Mouse (Mus musculus): Measurements from ENCODE around the gene Paqr4. TPM values are rescaled to one million over a fixed set of nuclear protein-coding genes. Genes with fewer than 3 reads are reported as not detected.
"Not testable (repeated sequence)": the region's sequence is repeated elsewhere in the genome, so short reads cannot be mapped to it uniquely, and the experiment has no call there.

Gene Paqr4
- polyA plus RNA-seq, 1 experiment from 2014 or later = 12.3 TPM

DNA sequence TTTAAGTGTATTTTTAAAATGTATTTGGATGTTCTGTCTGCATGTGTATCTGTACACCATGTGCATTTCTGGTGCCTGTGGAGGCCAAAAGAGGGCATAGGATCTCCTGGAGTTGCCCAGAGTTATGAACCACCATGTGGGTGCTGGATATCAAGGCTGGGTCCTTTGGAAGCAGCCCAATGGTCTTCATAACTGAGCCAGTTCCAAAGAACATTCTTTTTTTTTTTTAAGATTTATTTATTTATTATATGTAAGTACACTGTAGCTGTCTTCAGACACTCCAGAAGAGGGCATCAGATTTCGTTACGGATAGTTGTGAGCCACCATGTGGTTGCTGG lies 31.5 kb upstream of the Paqr4 start:
- not testable (repeated sequence) for H3K9me3 ChIP-seq; H3K27ac ChIP-seq (replicated peaks); ATAC-seq (ENCODE audit: extremely low read depth, insufficient number of reproducible peaks, low FRiP score, low TSS enrichment); H3K36me3 ChIP-seq; H3K4me3 ChIP-seq; H3K27me3 ChIP-seq (replicated peaks); H3K9ac ChIP-seq
- peaks cover 15% of the 10 kb centered on the region for H3K4me1 ChIP-seq
- H3K4me2 ChIP-seq = peak overlapping the region; percentile 83; the same call in 1 of the 2 replicates
- 82% methylated on average over 2 of the region's 2 CpGs for WGBS

DNA sequence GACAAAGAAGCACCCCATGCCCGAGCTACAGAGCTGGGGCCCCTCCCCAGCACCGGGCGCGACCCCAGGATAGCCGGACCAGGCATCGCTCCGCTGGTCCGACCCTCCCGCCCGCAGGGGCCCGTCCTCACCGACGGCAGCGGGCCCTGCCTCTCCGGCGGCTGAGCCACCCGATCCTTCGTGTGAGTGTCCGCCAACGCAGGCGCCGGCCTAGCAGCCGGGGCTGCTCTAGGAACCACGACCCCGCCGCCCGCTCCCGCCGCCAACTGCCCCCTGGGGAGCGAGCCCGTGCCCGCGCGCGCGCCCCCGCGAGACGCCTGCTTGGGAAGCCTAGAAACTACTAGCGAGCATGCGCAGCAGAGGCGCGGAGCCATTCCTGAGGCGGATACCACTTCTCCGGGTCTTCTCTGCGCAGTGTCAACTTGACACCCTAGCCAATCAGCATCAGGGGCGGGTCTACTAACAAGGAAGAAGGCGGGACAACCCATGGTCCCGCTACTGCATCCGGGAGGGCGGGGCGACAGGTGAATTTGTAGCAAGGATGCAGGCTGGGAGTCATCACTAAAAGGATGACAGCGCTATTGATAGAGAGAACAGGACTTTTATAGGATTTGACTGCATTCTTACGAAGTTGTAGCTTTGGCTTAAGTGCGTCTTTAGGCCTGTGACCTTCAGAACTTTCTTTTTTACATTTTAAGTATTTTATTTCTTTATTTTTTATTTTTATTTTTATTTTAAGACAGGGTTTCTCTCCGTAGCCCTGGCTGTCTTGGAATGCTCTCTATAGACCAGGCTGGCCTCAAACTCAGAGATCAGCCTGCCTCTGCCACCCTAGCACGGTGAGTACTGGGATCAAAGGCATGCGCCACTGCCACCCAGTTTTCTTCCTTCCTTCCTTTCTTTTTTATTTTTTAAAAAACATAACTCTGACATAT lies 30.9 kb upstream of the Paqr4 start, which contains the start of gene Flywch1:
TSS of gene Flywch1 (minus strand) at position 319 of the 935 bp plus-strand sequence.
- Histone ChIP-seq H3K36me3 (peaks cover 8% of the 10 kb centered on the region; the same call in 1 of the 2 replicates), H3K4me1 (peaks cover 15% of the 10 kb centered on the region), H3K27ac (replicated peaks) (peak within 1 kb of the TSS; percentile 87), H3K27me3 (replicated peaks) (no peaks in the 10 kb centered on the region), H3K9me3 (no peaks in the 10 kb centered on the region), H3K4me3 (peak within 1 kb of the TSS; percentile 94), H3K9ac (peak within 1 kb of the TSS; percentile 98), H3K4me2 (peak within 1 kb of the TSS; percentile 83)
- 3% methylated on average over 55 of the region's 58 CpGs for WGBS
- peak; percentile 98 for ATAC-seq (ENCODE audit: extremely low read depth, insufficient number of reproducible peaks, low FRiP score, low TSS enrichment)

DNA sequence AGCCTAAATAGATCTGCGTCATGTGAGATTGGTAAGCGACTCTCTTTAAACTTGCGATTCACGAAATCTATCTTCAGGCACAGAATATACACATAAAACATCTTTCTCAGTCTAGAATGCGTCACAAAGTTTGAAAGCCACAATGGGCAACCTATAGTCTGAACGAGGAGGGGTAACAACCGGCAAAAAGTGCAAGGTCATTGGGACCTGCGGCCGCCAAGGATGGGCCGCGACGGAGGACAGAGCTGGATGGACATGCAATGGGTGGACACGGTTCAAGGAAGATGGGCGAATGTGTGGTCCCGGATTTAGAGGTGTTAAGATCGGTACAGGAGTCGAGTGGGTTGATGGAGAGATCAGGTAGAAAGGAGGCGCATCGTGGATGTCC lies 30.2 kb upstream of the Paqr4 start:
- H3K4me2 ChIP-seq = peak overlapping the region; percentile 83
- no peaks in the 10 kb centered on the region for H3K9me3 ChIP-seq
- 1% methylated on average over 19 of the region's 19 CpGs for WGBS
- H3K9ac ChIP-seq = peak overlapping the region; percentile 98
- no peaks in the 10 kb centered on the region for H3K27me3 ChIP-seq (replicated peaks)
- H3K27ac ChIP-seq (replicated peaks) = peak overlapping the region; percentile 87
- peaks cover 15% of the 10 kb centered on the region for H3K4me1 ChIP-seq
- peak; percentile 34 for ATAC-seq (ENCODE audit: extremely low read depth, insufficient number of reproducible peaks, low FRiP score, low TSS enrichment)
- peak overlapping the region; percentile 94 for H3K4me3 ChIP-seq
- H3K36me3 ChIP-seq = peaks cover 8% of the 10 kb centered on the region; the same call in 1 of the 2 replicates

DNA sequence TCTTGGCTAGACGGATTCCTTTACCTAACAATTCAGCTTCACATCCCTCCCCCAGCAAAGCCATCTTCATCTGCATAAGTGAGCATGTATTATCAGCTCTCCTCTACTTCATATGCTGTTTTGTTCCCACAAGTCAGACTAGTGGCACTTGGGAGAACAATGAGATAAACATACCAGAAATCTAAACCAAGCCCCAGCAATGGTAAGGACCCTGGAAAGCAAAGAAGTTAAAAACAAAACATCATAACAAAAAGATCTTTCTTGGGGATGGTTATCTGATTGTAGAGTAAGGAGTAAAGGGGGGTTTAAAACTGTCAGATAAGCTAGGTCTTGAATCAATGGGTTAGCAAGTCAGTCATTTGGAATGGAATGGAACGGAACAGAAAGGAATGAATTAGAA lies 29.8 kb upstream of the Paqr4 start:
- no peak for ATAC-seq (ENCODE audit: extremely low read depth, insufficient number of reproducible peaks, low FRiP score, low TSS enrichment)
- Histone ChIP-seq H3K4me2 (peak overlapping the region; percentile 83), H3K9me3 (no peaks in the 10 kb centered on the region), H3K36me3 (peaks cover 8% of the 10 kb centered on the region; the same call in 1 of the 2 replicates), H3K4me3 (peak overlapping the region; percentile 94), H3K4me1 (peaks cover 15% of the 10 kb centered on the region), H3K27ac (replicated peaks) (peak overlapping the region; percentile 87; the same call in 1 of the 2 replicates), H3K9ac (peak overlapping the region; percentile 98), H3K27me3 (replicated peaks) (no peaks in the 10 kb centered on the region)
- 17% methylated on average over 2 of the region's 2 CpGs for WGBS

DNA sequence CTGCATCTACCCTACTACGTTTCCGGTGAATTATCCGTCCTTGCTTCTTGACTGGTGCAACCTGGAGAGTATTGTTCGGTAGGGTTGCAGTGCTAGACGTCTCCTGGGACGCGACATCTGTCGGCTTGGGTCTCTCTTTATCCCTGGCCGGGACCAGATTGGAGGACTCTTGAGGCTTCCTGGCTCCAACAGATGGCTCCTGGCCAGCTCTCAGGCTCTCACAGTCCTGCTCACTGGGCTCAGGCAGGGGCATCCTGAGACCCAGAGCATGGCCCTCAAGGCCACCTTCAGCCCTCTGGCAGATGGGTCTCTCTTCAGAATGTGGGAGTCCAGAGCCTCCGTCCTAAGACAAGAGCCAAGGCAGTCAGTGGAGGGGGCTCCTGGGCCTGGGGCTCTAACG lies 22.3 kb upstream of the Paqr4 start:
- no peaks in the 10 kb centered on the region for H3K27me3 ChIP-seq (replicated peaks)
- no peak overlapping the region for H3K9ac ChIP-seq
- H3K4me1 ChIP-seq = no peaks in the 10 kb centered on the region
- WGBS = 86% methylated on average over 11 of the region's 11 CpGs
- no peak overlapping the region for H3K27ac ChIP-seq (replicated peaks)
- H3K36me3 ChIP-seq = peaks cover 57% of the 10 kb centered on the region
- H3K9me3 ChIP-seq = no peaks in the 10 kb centered on the region; the same call in 1 of the 2 replicates
- H3K4me2 ChIP-seq = no peak overlapping the region
- H3K4me3 ChIP-seq = no peak overlapping the region
- no peak for ATAC-seq (ENCODE audit: extremely low read depth, insufficient number of reproducible peaks, low FRiP score, low TSS enrichment)

GRCm38 (mm10) chr17:23761155-23761554 lies 20.5 kb upstream of the Paqr4 start:
- Histone ChIP-seq H3K4me3 (no peak overlapping the region), H3K36me3 (peaks cover 70% of the 10 kb centered on the region), H3K9me3 (no peaks in the 10 kb centered on the region; the same call in 1 of the 2 replicates), H3K9ac (no peak overlapping the region), H3K4me2 (no peak overlapping the region), H3K4me1 (no peaks in the 10 kb centered on the region), H3K27ac (replicated peaks) (no peak overlapping the region), H3K27me3 (replicated peaks) (no peaks in the 10 kb centered on the region)
- ATAC-seq (ENCODE audit: extremely low read depth, insufficient number of reproducible peaks, low FRiP score, low TSS enrichment) = no peak
- WGBS = 88% methylated on average over 3 of the region's 3 CpGs

- no peaks in the 10 kb centered on the region for H3K4me1 ChIP-seq
- WGBS = 86% methylated on average over 9 of the region's 9 CpGs
- no peaks in the 10 kb centered on the region for H3K27me3 ChIP-seq (replicated peaks)
- no peak overlapping the region for H3K4me3 ChIP-seq
- H3K4me2 ChIP-seq = no peak overlapping the region
- H3K9ac ChIP-seq = no peak overlapping the region
- H3K36me3 ChIP-seq = peaks cover 79% of the 10 kb centered on the region
- H3K9me3 ChIP-seq = no peaks in the 10 kb centered on the region; the same call in 1 of the 2 replicates
- no peak overlapping the region for H3K27ac ChIP-seq (replicated peaks)
- no peak for ATAC-seq (ENCODE audit: extremely low read depth, insufficient number of reproducible peaks, low FRiP score, low TSS enrichment)
These were observed 19.6 kb upstream of the Paqr4 start for GRCm38 (mm10) chr17:23760231-23760630.

DNA sequence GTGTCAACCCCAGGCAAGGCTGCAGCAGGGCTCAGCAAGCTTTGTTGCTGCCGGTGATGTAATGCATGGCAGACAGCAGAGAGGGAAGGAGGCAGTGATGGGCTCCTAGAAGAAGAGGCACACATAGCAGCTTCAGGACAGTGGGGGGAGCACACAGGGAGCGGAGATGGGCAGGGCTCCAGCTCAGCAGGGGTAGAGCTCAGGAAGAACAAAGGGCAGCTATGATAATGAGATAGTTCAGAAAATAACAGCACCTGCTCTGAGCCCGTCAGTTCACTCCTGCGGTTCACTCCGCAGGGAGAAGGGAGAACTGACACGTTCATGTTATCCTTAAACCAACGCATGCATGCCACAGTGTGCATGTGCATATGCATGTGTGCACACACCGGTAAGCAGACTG lies 18.1 kb upstream of the Paqr4 start:
- WGBS = 78% methylated on average over 8 of the region's 8 CpGs
- H3K9ac ChIP-seq = no peak overlapping the region
- H3K27ac ChIP-seq (replicated peaks) = no peak overlapping the region
- H3K4me1 ChIP-seq = no peaks in the 10 kb centered on the region
- H3K27me3 ChIP-seq (replicated peaks) = no peaks in the 10 kb centered on the region
- ATAC-seq (ENCODE audit: extremely low read depth, insufficient number of reproducible peaks, low FRiP score, low TSS enrichment) = no peak
- H3K36me3 ChIP-seq = peaks cover 93% of the 10 kb centered on the region
- H3K4me3 ChIP-seq = no peak overlapping the region
- no peaks in the 10 kb centered on the region; the same call in 1 of the 2 replicates for H3K9me3 ChIP-seq
- H3K4me2 ChIP-seq = no peak overlapping the region

- no peak for ATAC-seq (ENCODE audit: extremely low read depth, insufficient number of reproducible peaks, low FRiP score, low TSS enrichment)
- no peaks in the 10 kb centered on the region; the same call in 1 of the 2 replicates for H3K9me3 ChIP-seq
- 90% methylated on average over 9 of the region's 9 CpGs for WGBS
- H3K27me3 ChIP-seq (replicated peaks) = no peaks in the 10 kb centered on the region
- H3K36me3 ChIP-seq = peaks cover 100% of the 10 kb centered on the region
- H3K4me1 ChIP-seq = no peaks in the 10 kb centered on the region
- H3K4me2 ChIP-seq = no peak overlapping the region
- H3K4me3 ChIP-seq = no peak overlapping the region
- no peak overlapping the region for H3K9ac ChIP-seq
- no peak overlapping the region for H3K27ac ChIP-seq (replicated peaks)
These were observed 16.9 kb upstream of the Paqr4 start for GRCm38 (mm10) chr17:23757581-23757980.

DNA sequence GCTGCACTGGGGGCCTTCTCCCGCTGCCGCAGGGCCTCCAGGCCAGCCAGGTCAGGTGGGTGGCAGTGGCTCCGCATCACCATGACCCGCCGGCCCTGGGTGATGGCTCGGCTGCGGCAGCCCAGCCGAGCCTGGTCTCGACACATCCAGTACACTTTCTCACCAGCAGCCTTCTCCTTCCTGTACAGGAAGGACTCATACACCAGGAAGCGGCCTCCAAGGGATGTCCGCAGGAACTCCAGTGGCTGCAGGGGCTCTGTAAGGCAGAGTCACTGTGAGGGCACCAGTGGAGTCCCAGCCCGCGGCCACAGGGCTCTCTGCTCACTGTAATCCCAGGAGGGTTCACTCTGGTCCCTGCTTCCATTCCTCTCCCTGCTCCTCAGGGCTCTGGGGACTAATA lies 15.0 kb upstream of the Paqr4 start:
- Histone ChIP-seq H3K27me3 (replicated peaks) (no peaks in the 10 kb centered on the region), H3K36me3 (peaks cover 95% of the 10 kb centered on the region), H3K9ac (no peak overlapping the region), H3K4me1 (no peaks in the 10 kb centered on the region), H3K4me3 (no peak overlapping the region), H3K27ac (replicated peaks) (no peak overlapping the region), H3K4me2 (no peak overlapping the region), H3K9me3 (no peaks in the 10 kb centered on the region; the same call in 1 of the 2 replicates)
- WGBS = 83% methylated on average over 13 of the region's 13 CpGs
- no peak for ATAC-seq (ENCODE audit: extremely low read depth, insufficient number of reproducible peaks, low FRiP score, low TSS enrichment)

DNA sequence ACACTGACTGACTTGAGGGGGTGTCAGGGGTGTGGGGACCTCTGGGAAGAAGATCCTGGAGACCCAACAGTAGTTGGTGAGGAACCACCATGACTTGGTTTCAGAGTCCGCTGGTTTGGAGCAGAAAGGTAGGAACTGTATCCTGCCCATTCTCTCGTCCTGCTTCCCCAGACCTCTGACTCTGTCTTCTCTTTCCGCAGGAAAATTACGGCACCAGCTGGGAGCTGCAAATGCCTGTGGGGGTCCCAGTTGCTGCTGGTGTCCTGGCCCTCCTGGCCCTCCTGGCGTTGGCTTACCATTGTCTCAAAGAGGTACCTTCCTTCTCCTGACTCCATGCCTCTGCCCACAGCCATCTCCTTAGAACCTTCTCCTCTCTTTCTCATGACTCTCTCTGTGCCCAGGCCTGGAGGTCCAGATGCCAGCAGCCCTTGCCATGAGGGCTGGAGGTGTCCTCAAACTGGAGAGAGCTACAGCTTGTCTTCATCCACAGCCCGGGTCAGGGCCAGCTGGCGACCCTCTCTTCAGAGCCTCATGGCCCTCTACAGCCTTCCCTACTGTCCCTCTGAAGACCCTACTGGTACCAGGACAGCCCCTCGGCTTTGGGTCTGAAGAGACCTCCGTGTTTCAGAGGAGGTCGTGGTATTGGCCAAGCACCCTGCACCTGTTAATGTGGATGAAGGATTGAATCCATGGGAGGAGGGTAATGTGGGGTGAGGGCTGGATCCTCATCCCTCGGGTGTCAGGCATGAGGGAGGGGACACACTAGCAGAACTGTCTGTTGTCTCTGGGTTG lies 8.9 kb upstream of the Paqr4 start:
- WGBS = 79% methylated on average over 11 of the region's 11 CpGs
- H3K27ac ChIP-seq (replicated peaks) = no peak overlapping the region

More for the DNA sequence above, 8.9 kb upstream of the Paqr4 start:
- ATAC-seq (ENCODE audit: extremely low read depth, insufficient number of reproducible peaks, low FRiP score, low TSS enrichment) = no peak
- Histone ChIP-seq H3K36me3 (peaks cover 34% of the 10 kb centered on the region), H3K4me2 (peak overlapping the region; percentile 60), H3K9me3 (no peaks in the 10 kb centered on the region), H3K27me3 (replicated peaks) (peaks cover 42% of the 10 kb centered on the region), H3K4me3 (peak overlapping the region; percentile 40), H3K4me1 (peaks cover 23% of the 10 kb centered on the region), H3K9ac (peak overlapping the region; percentile 65; the same call in 1 of the 2 replicates)
